Mouse (Mus musculus): Measurements from ENCODE around the gene Smarca2. TPM values are rescaled to one million over a fixed set of nuclear protein-coding genes. Genes with fewer than 3 reads are reported as not detected.
A peak's percentile ranks its signal among the peaks of the same experiment; 100 is the strongest.

Gene Smarca2
- polyA plus RNA-seq (2015; fragmentation: Nextera tagmentation; extraction: Ambion mirVana) = 36.3 and 38.1 TPM in 2 replicates

- peak within 1 kb of the TSS; percentile 74 for H3K4me3 ChIP-seq (replicated peaks)
- H3K9me3 ChIP-seq = no peaks in the 10 kb centered on the region
- H3K9ac ChIP-seq = peak within 1 kb of the TSS; percentile 71
- peak within 1 kb of the TSS; percentile 99 for H3K4me2 ChIP-seq (replicated peaks)
- H3K27me3 ChIP-seq (replicated peaks) = no peaks in the 10 kb centered on the region
- no peaks in the 10 kb centered on the region for H3K36me3 ChIP-seq
- peak; percentile 96 for ATAC-seq
- peak within 1 kb of the TSS; percentile 94 for H3K27ac ChIP-seq
- peaks cover 4% of the 10 kb centered on the region; the same call in 1 of the 2 replicates for H3K4me1 ChIP-seq (replicated peaks)
- WGBS = under 1% methylated on average over 45 of the region's 45 CpGs
Measured at GRCm38 (mm10) chr19:26604755-26605300, at the start of gene Smarca2. Gene Smarca2, plus strand, starts transcription at chr19:26605050.

- no peaks in the 10 kb centered on the region for H3K9me3 ChIP-seq
- no peak overlapping the region for H3K9ac ChIP-seq
- no peaks in the 10 kb centered on the region for H3K27me3 ChIP-seq (replicated peaks)
- WGBS = 76% methylated on average over 2 of the region's 2 CpGs
- H3K36me3 ChIP-seq = no peaks in the 10 kb centered on the region
- H3K4me3 ChIP-seq (replicated peaks) = no peak overlapping the region
- no peak for ATAC-seq
- no peak overlapping the region for H3K4me2 ChIP-seq (replicated peaks)
- no peak overlapping the region for H3K27ac ChIP-seq
- H3K4me1 ChIP-seq (replicated peaks) = no peaks in the 10 kb centered on the region
Measured at GRCm38 (mm10) chr19:26564850-26565249, 40.0 kb upstream of the Smarca2 start.

GRCm38 (mm10) chr19:26566109-26566508, 38.7 kb upstream of the Smarca2 start:
- Histone ChIP-seq H3K27me3 (replicated peaks) (no peaks in the 10 kb centered on the region), H3K4me3 (replicated peaks) (no peak overlapping the region), H3K9ac (no peak overlapping the region), H3K4me1 (replicated peaks) (no peaks in the 10 kb centered on the region), H3K9me3 (no peaks in the 10 kb centered on the region), H3K4me2 (replicated peaks) (no peak overlapping the region), H3K36me3 (no peaks in the 10 kb centered on the region), H3K27ac (no peak overlapping the region)
- WGBS = 53% methylated on average over 9 of the region's 9 CpGs
- no peak for ATAC-seq

- WGBS = 85% methylated on average over 5 of the region's 5 CpGs
- H3K9ac ChIP-seq = no peak overlapping the region
- no peaks in the 10 kb centered on the region for H3K9me3 ChIP-seq
- H3K27me3 ChIP-seq (replicated peaks) = no peaks in the 10 kb centered on the region
- no peak overlapping the region for H3K27ac ChIP-seq
- no peaks in the 10 kb centered on the region for H3K4me1 ChIP-seq (replicated peaks)
- no peaks in the 10 kb centered on the region for H3K36me3 ChIP-seq
- no peak overlapping the region for H3K4me2 ChIP-seq (replicated peaks)
- no peak overlapping the region for H3K4me3 ChIP-seq (replicated peaks)
- ATAC-seq = no peak
Measured at GRCm38 (mm10) chr19:26568236-26568635, 36.6 kb upstream of the Smarca2 start.

GRCm38 (mm10) chr19:26568941-26569340, 35.9 kb upstream of the Smarca2 start:
- WGBS = 93% methylated on average over 5 of the region's 5 CpGs
- Histone ChIP-seq H3K4me3 (replicated peaks) (no peak overlapping the region), H3K27ac (no peak overlapping the region), H3K9ac (no peak overlapping the region), H3K4me1 (replicated peaks) (no peaks in the 10 kb centered on the region), H3K36me3 (no peaks in the 10 kb centered on the region), H3K27me3 (replicated peaks) (no peaks in the 10 kb centered on the region), H3K9me3 (no peaks in the 10 kb centered on the region), H3K4me2 (replicated peaks) (no peak overlapping the region)
- ATAC-seq = no peak

GRCm38 (mm10) chr19:26569461-26569860, 35.4 kb upstream of the Smarca2 start:
- Histone ChIP-seq H3K27ac (no peak overlapping the region), H3K36me3 (no peaks in the 10 kb centered on the region), H3K4me3 (replicated peaks) (no peak overlapping the region), H3K4me1 (replicated peaks) (no peaks in the 10 kb centered on the region), H3K27me3 (replicated peaks) (no peaks in the 10 kb centered on the region), H3K4me2 (replicated peaks) (no peak overlapping the region), H3K9ac (no peak overlapping the region), H3K9me3 (no peaks in the 10 kb centered on the region)
- WGBS = 94% methylated on average over 1 of the region's 1 CpGs
- ATAC-seq = no peak

GRCm38 (mm10) chr19:26579645-26580044, 25.2 kb upstream of the Smarca2 start:
- Histone ChIP-seq H3K4me2 (replicated peaks) (no peak overlapping the region), H3K9ac (no peak overlapping the region), H3K9me3 (no peaks in the 10 kb centered on the region), H3K36me3 (no peaks in the 10 kb centered on the region), H3K4me3 (replicated peaks) (no peak overlapping the region), H3K27me3 (replicated peaks) (no peaks in the 10 kb centered on the region), H3K27ac (no peak overlapping the region), H3K4me1 (replicated peaks) (no peaks in the 10 kb centered on the region)
- ATAC-seq = no peak
- 83% methylated on average over 5 of the region's 5 CpGs for WGBS

- Histone ChIP-seq H3K9me3 (no peaks in the 10 kb centered on the region), H3K4me2 (replicated peaks) (no peak overlapping the region), H3K27me3 (replicated peaks) (no peaks in the 10 kb centered on the region), H3K36me3 (no peaks in the 10 kb centered on the region), H3K27ac (no peak overlapping the region), H3K4me1 (replicated peaks) (no peaks in the 10 kb centered on the region), H3K4me3 (replicated peaks) (no peak overlapping the region), H3K9ac (no peak overlapping the region)
- no peak for ATAC-seq
- WGBS = 88% methylated on average over 1 of the region's 1 CpGs
Measured at GRCm38 (mm10) chr19:26580061-26580460, 24.8 kb upstream of the Smarca2 start.

GRCm38 (mm10) chr19:26594661-26595060, 10.2 kb upstream of the Smarca2 start:
- Histone ChIP-seq H3K4me1 (replicated peaks) (no peaks in the 10 kb centered on the region), H3K27me3 (replicated peaks) (no peaks in the 10 kb centered on the region), H3K4me3 (replicated peaks) (no peak overlapping the region), H3K27ac (no peak overlapping the region), H3K36me3 (no peaks in the 10 kb centered on the region), H3K4me2 (replicated peaks) (no peak overlapping the region), H3K9me3 (no peaks in the 10 kb centered on the region), H3K9ac (no peak overlapping the region)
- no peak for ATAC-seq

- Histone ChIP-seq H3K27ac (no peak overlapping the region), H3K27me3 (replicated peaks) (no peaks in the 10 kb centered on the region), H3K4me3 (replicated peaks) (no peak overlapping the region), H3K4me2 (replicated peaks) (no peak overlapping the region), H3K9me3 (no peaks in the 10 kb centered on the region), H3K9ac (no peak overlapping the region), H3K36me3 (no peaks in the 10 kb centered on the region), H3K4me1 (replicated peaks) (no peaks in the 10 kb centered on the region)
- ATAC-seq = no peak
- WGBS = 73% methylated on average over 4 of the region's 4 CpGs
Measured at GRCm38 (mm10) chr19:26601459-26601858, 3.4 kb upstream of the Smarca2 start.

GRCm38 (mm10) chr19:26603296-26603860, 1.5 kb upstream of the Smarca2 start:
- Histone ChIP-seq H3K4me1 (replicated peaks) (peaks cover 2% of the 10 kb centered on the region; the same call in 1 of the 2 replicates), H3K9ac (no peak overlapping the region), H3K36me3 (no peaks in the 10 kb centered on the region), H3K4me3 (replicated peaks) (no peak overlapping the region), H3K4me2 (replicated peaks) (peak overlapping the region; percentile 99; the same call in 1 of the 2 replicates), H3K9me3 (no peaks in the 10 kb centered on the region), H3K27ac (no peak overlapping the region), H3K27me3 (replicated peaks) (no peaks in the 10 kb centered on the region)
- no peak for ATAC-seq
- WGBS = 52% methylated on average over 2 of the region's 2 CpGs

- 2% methylated on average over 36 of the region's 36 CpGs for WGBS
- H3K9ac ChIP-seq = peak overlapping the region; percentile 47
- ATAC-seq = peak; percentile 56
- H3K27ac ChIP-seq = peak overlapping the region; percentile 94
- H3K36me3 ChIP-seq = no peaks in the 10 kb centered on the region
- H3K9me3 ChIP-seq = no peaks in the 10 kb centered on the region
- H3K4me2 ChIP-seq (replicated peaks) = peak overlapping the region; percentile 99
- H3K4me3 ChIP-seq (replicated peaks) = peak overlapping the region; percentile 74
- H3K4me1 ChIP-seq (replicated peaks) = peaks cover 4% of the 10 kb centered on the region; the same call in 1 of the 2 replicates
- H3K27me3 ChIP-seq (replicated peaks) = no peaks in the 10 kb centered on the region
Measured at GRCm38 (mm10) chr19:26603906-26604754, 720 bp upstream of the Smarca2 start.

All from intestine, embryonic 15.5 days (tissue).